Mouse (Mus musculus) liver, postnatal 0 days (tissue): ENCODE data around the gene Klhl29.

Experiments used
- CTCF ChIP-seq: sonication (generic); IDR thresholded peaks from 2 replicates; pipeline ENCODE4 v1.5.1; 2016; ENCODE audit warnings: antibody characterized with exemption, low read depth
- EP300 ChIP-seq: IDR thresholded peaks from 2 replicates; pipeline ENCODE4 v1.6.1; 2016; ENCODE audit warnings: antibody characterized with exemption, low read depth, mild to moderate bottlenecking

- TF ChIP-seq CTCF (no peak), EP300 (no peak)
These were observed 294.0 kb downstream of the Klhl29 start for GRCm38 (mm10) chr12:5081480-5081879.
